Mouse (Mus musculus) kidney, adult 2 months (tissue): Measurements from ENCODE around the gene Clip2.
A peak's percentile ranks its signal among the peaks of the same experiment; 100 is the strongest.

Experiments used
- CTCF ChIP-seq: fragments of 200-500 bp; conservative IDR thresholded peaks from 2 replicates; pipeline ENCODE4 v1.5.1; 2011; ENCODE audit warnings: low read depth, mild to moderate bottlenecking, control low read depth, low read length, moderate library complexity, mixed read lengths; ENCODE audit not compliant: insufficient read depth, insufficient read length
- POLR2A ChIP-seq: fragments of 200-500 bp; IDR thresholded peaks from one replicate; pipeline ENCODE4 v1.6.1; 2011; ENCODE audit warnings: low read depth, low read length, control low read depth

GRCm38 (mm10) chr5:134582221-134582907 lies 30.1 kb upstream of the Clip2 start:
- TF ChIP-seq CTCF, result peak; percentile 66
- TF ChIP-seq POLR2A, result no peak
